Mouse (Mus musculus) heart, adult 2 months (tissue): ENCODE measurements around the gene Ugt2b1.

ENCODE experiments used
- CTCF ChIP-seq: fragments of 200-600 bp; IDR thresholded peaks from 2 replicates; pipeline ENCODE4 v1.8.1; 2022; ENCODE audit warnings: antibody characterized with exemption, mild to moderate bottlenecking, moderate library complexity
- EP300 ChIP-seq: fragments of 200-500 bp; IDR thresholded peaks from 2 replicates; pipeline ENCODE4 v1.6.1; 2011; ENCODE audit warnings: low read depth, low read length, control low read depth; ENCODE audit not compliant: insufficient read depth
- POLR2A ChIP-seq: fragments of 200-500 bp; IDR thresholded peaks from 2 replicates; pipeline ENCODE4 v1.6.1; 2011; ENCODE audit warnings: mild to moderate bottlenecking, low read depth, low read length, control low read depth; ENCODE audit not compliant: insufficient read depth

GRCm38 (mm10) chr5:86960504-86960903 is 34.2 kb upstream of the Ugt2b1 start:
- TF ChIP-seq EP300: no peak
- TF ChIP-seq POLR2A: no peak
- no peak for TF ChIP-seq CTCF
